8 mouse cellular contexts compared by ENCODE assay signal in genomic region chr8:126536928-126537618, GRCm38 (mm10). TPM values are rescaled to one million over a fixed set of nuclear protein-coding genes. Genes with fewer than 3 reads are reported as not detected.
DNase-seq lines count a peak whose midpoint lies in the region; ATAC-seq and TF ChIP-seq lines count a peak whose summit lies in the region.

No protein-coding gene starts in this region.

- H3K9ac ChIP-seq in midbrain, embryonic 14.5 days (replicated peaks; ENCODE audit: low read length) = peak overlapping the region; percentile 30; the same call in 1 of the 2 replicates

- ATAC-seq in midbrain, embryonic 14.5 days (ENCODE audit: low FRiP score, low TSS enrichment) = peak; percentile 78

- intact Hi-C loops in left cerebral cortex, postnatal 14 days (cut with DNase I) = loop anchor here (5.0 kb wide), 1 partner anchor 45 kb away; no protein-coding TSS in a partner anchor

- H3K27ac ChIP-seq in midbrain, embryonic 14.5 days (replicated peaks; ENCODE audit: low read depth, low read length) = peak overlapping the region; percentile 96
- peak overlapping the region; percentile 33; the same call in 1 of the 2 replicates for H3K27ac ChIP-seq in testis, adult 2 months (ENCODE audit: control insufficient read depth, insufficient read depth, low read depth, low read length)

- 2% methylated on average over 6 of the region's 6 CpGs for WGBS in midbrain, embryonic 14.5 days

- H3K4me1 ChIP-seq in midbrain, embryonic 14.5 days (ENCODE audit: control insufficient read depth, insufficient read depth, low read length) = peaks cover 48% of the 10 kb centered on the region
- peaks cover 3% of the 10 kb centered on the region; the same call in 1 of the 2 replicates for H3K4me1 ChIP-seq in testis, adult 2 months (ENCODE audit: control insufficient read depth, insufficient read depth, low read length)

- peak; percentile 88 for DNase-seq in adrenal gland, postnatal 14 days
- DNase-seq in embryo, embryonic 10.5 days (ENCODE audit: low spot score) = peak; percentile 59
- peak; percentile 97 for DNase-seq in heart, adult 11 months
- peak; percentile 52 for DNase-seq in kidney, adult 11 months
- DNase-seq in left cerebral cortex, postnatal 14 days (ENCODE audit: low spot score in 2 of 2) = peak; percentile 90 to 96
- DNase-seq in midbrain, embryonic 14.5 days = peak; percentile 94
- DNase-seq in thymus, postnatal 0 days (ENCODE audit: low spot score) = no peak

- no peak overlapping the region for H3K4me3 ChIP-seq in midbrain, embryonic 14.5 days (replicated peaks; ENCODE audit: low read depth, low read length)
- no peak overlapping the region for H3K4me3 ChIP-seq in testis, adult 2 months (ENCODE audit: control insufficient read depth, low read depth, low read length)

- TF ChIP-seq POLR2A in testis, adult 2 months (IDR thresholded peaks at IDR 0.05; ENCODE audit: control insufficient read depth, low read depth, low read length) = no peak

- H3K36me3 ChIP-seq in midbrain, embryonic 14.5 days (ENCODE audit: control insufficient read depth, insufficient read depth, low read length) = no peaks in the 10 kb centered on the region
- H3K36me3 ChIP-seq in testis, adult 2 months (ENCODE audit: control insufficient read depth, insufficient read depth, low read length) = no peaks in the 10 kb centered on the region

- TF ChIP-seq CTCF in testis, adult 2 months (IDR thresholded peaks at IDR 0.05; ENCODE audit: control insufficient read depth, insufficient read depth, insufficient replicate concordance, low read depth, low read length) = no peak

- H3K4me2 ChIP-seq in midbrain, embryonic 14.5 days (ENCODE audit: low read length) = peak overlapping the region; percentile 32

- no peaks in the 10 kb centered on the region for H3K9me3 ChIP-seq in midbrain, embryonic 14.5 days (ENCODE audit: control insufficient read depth, low read length)

- H3K27me3 ChIP-seq in midbrain, embryonic 14.5 days (ENCODE audit: control insufficient read depth, insufficient read depth, low read length) = no peaks in the 10 kb centered on the region
- no peaks in the 10 kb centered on the region for H3K27me3 ChIP-seq in testis, adult 2 months (ENCODE audit: control insufficient read depth, insufficient read depth, low read length)

RNA-seq across cellular contexts. Expression of gene Irf2bp2, which starts 56.7 kb away (rescaled TPM):
- 97.2 and 105 TPM in 2 replicates for total RNA-seq in adrenal gland, postnatal 14 days (2021)
- total RNA-seq in left cerebral cortex, postnatal 14 days (2021) = 10 to 100 TPM; 56.9 to 62.5 TPM
- 7.8 and 9.8 TPM in 2 replicates for polyA plus RNA-seq in midbrain, embryonic 14.5 days (2014; fragmentation: Nextera tagmentation; extraction: Ambion mirVana)
- polyA plus RNA-seq in testis, adult 2 months (2012; rRNA removed) = 3.3 and 3.8 TPM in 2 replicates
- 14.9 and 20.3 TPM in 2 replicates for polyA plus RNA-seq in thymus, postnatal 0 days (2015; fragmentation: Nextera tagmentation; extraction: Ambion mirVana)
